Mouse (Mus musculus): ENCODE measurements at regions not wholly inside any gene's neighbourhood (a gene's known extent, or its start where the extent isn't known, plus 50 kb on each side); places are given as distances from the start of the nearest gene placed in this dataset.

GRCm38 (mm10) chr14:25135371-25135770 lies 323.6 kb upstream of the Zmiz1 start:
- Histone ChIP-seq H3K4me1 (replicated peaks) (peaks cover 18% of the 10 kb centered on the region), H3K9ac (no peak overlapping the region), H3K36me3 (no peaks in the 10 kb centered on the region), H3K27me3 (no peaks in the 10 kb centered on the region), H3K9me3 (no peaks in the 10 kb centered on the region), H3K4me2 (no peak overlapping the region), H3K4me3 (no peak overlapping the region), H3K27ac (replicated peaks) (0 out of 2 replicates have a peak overlapping the region, but pooled peaks have one; percentile 28)
- ATAC-seq (ENCODE audit: low read depth): 0 out of 2 replicates have a peak, but pooled peaks have one; percentile 38
- 53% methylated on average over 3 of the region's 3 CpGs for WGBS

GRCm38 (mm10) chr14:25137312-25137711 lies 321.7 kb upstream of the Zmiz1 start:
- no peaks in the 10 kb centered on the region for H3K9me3 ChIP-seq
- H3K4me3 ChIP-seq: no peak overlapping the region
- H3K27me3 ChIP-seq: no peaks in the 10 kb centered on the region
- H3K27ac ChIP-seq (replicated peaks): 0 out of 2 replicates have a peak overlapping the region, but pooled peaks have one; percentile 4
- no peak overlapping the region for H3K9ac ChIP-seq
- no peak for ATAC-seq (ENCODE audit: low read depth)
- 78% methylated on average over 8 of the region's 8 CpGs for WGBS
- no peak overlapping the region for H3K4me2 ChIP-seq
- peaks cover 34% of the 10 kb centered on the region for H3K4me1 ChIP-seq (replicated peaks)
- H3K36me3 ChIP-seq: no peaks in the 10 kb centered on the region

- WGBS: 82% methylated on average over 3 of the region's 3 CpGs
- H3K27ac ChIP-seq (replicated peaks): no peak overlapping the region
- no peaks in the 10 kb centered on the region for H3K27me3 ChIP-seq
- no peaks in the 10 kb centered on the region for H3K9me3 ChIP-seq
- ATAC-seq (ENCODE audit: low read depth): no peak
- no peak overlapping the region for H3K4me3 ChIP-seq
- peaks cover 34% of the 10 kb centered on the region for H3K4me1 ChIP-seq (replicated peaks)
- no peaks in the 10 kb centered on the region for H3K36me3 ChIP-seq
- H3K9ac ChIP-seq: no peak overlapping the region
- H3K4me2 ChIP-seq: no peak overlapping the region
Observed at GRCm38 (mm10) chr14:25138485-25138884, 320.5 kb upstream of the Zmiz1 start.

- Histone ChIP-seq H3K27me3 (no peaks in the 10 kb centered on the region), H3K9ac (no peak overlapping the region), H3K9me3 (no peaks in the 10 kb centered on the region), H3K4me3 (no peak overlapping the region), H3K4me2 (no peak overlapping the region), H3K4me1 (replicated peaks) (peaks cover 22% of the 10 kb centered on the region), H3K27ac (replicated peaks) (peak overlapping the region; percentile 6; the same call in 1 of the 2 replicates), H3K36me3 (no peaks in the 10 kb centered on the region)
- peak; percentile 50; the same call in 1 of the 2 replicates for ATAC-seq (ENCODE audit: low read depth)
- whole genome bisulfite sequencing: 34% methylated on average over 9 of the region's 9 CpGs
Observed at GRCm38 (mm10) chr14:25141933-25142332, 317.1 kb upstream of the Zmiz1 start.

GRCm38 (mm10) chr14:25143051-25143450 lies 315.9 kb upstream of the Zmiz1 start:
- 96% methylated on average over 4 of the region's 4 CpGs for WGBS
- no peak for ATAC-seq (ENCODE audit: low read depth)

GRCm38 (mm10) chr14:25147731-25148130 lies 311.3 kb upstream of the Zmiz1 start:
- no peak overlapping the region for H3K4me3 ChIP-seq
- H3K27me3 ChIP-seq: no peaks in the 10 kb centered on the region
- no peak overlapping the region for H3K27ac ChIP-seq (replicated peaks)
- no peaks in the 10 kb centered on the region for H3K36me3 ChIP-seq
- no peaks in the 10 kb centered on the region for H3K9me3 ChIP-seq
- H3K4me1 ChIP-seq (replicated peaks): peaks cover 10% of the 10 kb centered on the region
- H3K9ac ChIP-seq: no peak overlapping the region
- H3K4me2 ChIP-seq: no peak overlapping the region
- no peak for ATAC-seq (ENCODE audit: low read depth)
- WGBS: 91% methylated on average over 2 of the region's 2 CpGs

More at GRCm38 (mm10) chr14:25143051-25143450, 315.9 kb upstream of the Zmiz1 start:
- H3K4me1 ChIP-seq (replicated peaks): peaks cover 17% of the 10 kb centered on the region
- H3K36me3 ChIP-seq: no peaks in the 10 kb centered on the region
- no peak overlapping the region for H3K9ac ChIP-seq
- H3K27ac ChIP-seq (replicated peaks): no peak overlapping the region
- H3K4me2 ChIP-seq: no peak overlapping the region
- H3K9me3 ChIP-seq: no peaks in the 10 kb centered on the region
- H3K4me3 ChIP-seq: no peak overlapping the region
- no peaks in the 10 kb centered on the region for H3K27me3 ChIP-seq

- no peaks in the 10 kb centered on the region for H3K9me3 ChIP-seq
- H3K9ac ChIP-seq: no peak overlapping the region
- ATAC-seq (ENCODE audit: low read depth): no peak
- no peaks in the 10 kb centered on the region for H3K27me3 ChIP-seq
- H3K4me2 ChIP-seq: no peak overlapping the region
- WGBS: 86% methylated on average over 1 of the region's 1 CpGs
- peaks cover 16% of the 10 kb centered on the region for H3K4me1 ChIP-seq (replicated peaks)
- H3K4me3 ChIP-seq: no peak overlapping the region
- no peaks in the 10 kb centered on the region for H3K36me3 ChIP-seq
- no peak overlapping the region for H3K27ac ChIP-seq (replicated peaks)
Observed at GRCm38 (mm10) chr14:25150968-25151367, 308.0 kb upstream of the Zmiz1 start.

- Histone ChIP-seq H3K4me3 (no peak overlapping the region), H3K9ac (no peak overlapping the region), H3K9me3 (no peaks in the 10 kb centered on the region), H3K27me3 (no peaks in the 10 kb centered on the region), H3K4me1 (replicated peaks) (peaks cover 21% of the 10 kb centered on the region), H3K27ac (replicated peaks) (no peak overlapping the region), H3K4me2 (no peak overlapping the region), H3K36me3 (no peaks in the 10 kb centered on the region)
- WGBS: 86% methylated on average over 2 of the region's 2 CpGs
- no peak for ATAC-seq (ENCODE audit: low read depth)
Observed at GRCm38 (mm10) chr14:25151485-25151884, 307.5 kb upstream of the Zmiz1 start.

- Histone ChIP-seq H3K9ac (no peak overlapping the region), H3K9me3 (no peaks in the 10 kb centered on the region), H3K27me3 (no peaks in the 10 kb centered on the region), H3K4me2 (no peak overlapping the region), H3K4me3 (no peak overlapping the region), H3K4me1 (replicated peaks) (peaks cover 21% of the 10 kb centered on the region), H3K27ac (replicated peaks) (no peak overlapping the region), H3K36me3 (no peaks in the 10 kb centered on the region)
- no peak for ATAC-seq (ENCODE audit: low read depth)
- WGBS: 86% methylated on average over 4 of the region's 4 CpGs
Observed at GRCm38 (mm10) chr14:25153573-25153972, 305.4 kb upstream of the Zmiz1 start.

GRCm38 (mm10) chr14:25154180-25154579 lies 304.8 kb upstream of the Zmiz1 start:
- Histone ChIP-seq H3K9ac (no peak overlapping the region), H3K27ac (replicated peaks) (no peak overlapping the region), H3K4me2 (no peak overlapping the region), H3K36me3 (no peaks in the 10 kb centered on the region), H3K4me1 (replicated peaks) (peaks cover 21% of the 10 kb centered on the region), H3K9me3 (no peaks in the 10 kb centered on the region), H3K4me3 (no peak overlapping the region), H3K27me3 (no peaks in the 10 kb centered on the region)
- no peak for ATAC-seq (ENCODE audit: low read depth)
- WGBS: 76% methylated on average over 8 of the region's 8 CpGs

GRCm38 (mm10) chr14:25155008-25155783 lies 303.8 kb upstream of the Zmiz1 start:
- H3K27me3 ChIP-seq: no peaks in the 10 kb centered on the region
- H3K36me3 ChIP-seq: no peaks in the 10 kb centered on the region
- H3K9ac ChIP-seq: no peak overlapping the region
- H3K4me2 ChIP-seq: no peak overlapping the region
- no peaks in the 10 kb centered on the region for H3K9me3 ChIP-seq
- 70% methylated on average over 7 of the region's 7 CpGs for WGBS
- no peak overlapping the region for H3K4me3 ChIP-seq
- H3K27ac ChIP-seq (replicated peaks): no peak overlapping the region; the same call in 1 of the 2 replicates
- H3K4me1 ChIP-seq (replicated peaks): peaks cover 21% of the 10 kb centered on the region
- ATAC-seq (ENCODE audit: low read depth): no peak

GRCm38 (mm10) chr14:25156171-25156570 lies 302.8 kb upstream of the Zmiz1 start:
- no peaks in the 10 kb centered on the region for H3K27me3 ChIP-seq
- ATAC-seq (ENCODE audit: low read depth): no peak
- no peak overlapping the region for H3K9ac ChIP-seq
- 71% methylated on average over 9 of the region's 9 CpGs for WGBS
- H3K4me1 ChIP-seq (replicated peaks): peaks cover 21% of the 10 kb centered on the region
- H3K27ac ChIP-seq (replicated peaks): no peak overlapping the region
- H3K4me2 ChIP-seq: no peak overlapping the region
- H3K9me3 ChIP-seq: no peaks in the 10 kb centered on the region
- H3K4me3 ChIP-seq: no peak overlapping the region
- no peaks in the 10 kb centered on the region for H3K36me3 ChIP-seq

Measured in neural tube, embryonic 13.5 days (tissue).